Mouse (Mus musculus) embryonic facial prominence, embryonic 11.5 days (tissue): ENCODE data around the gene Sh3gl3. TPM values are rescaled to one million over a fixed set of nuclear protein-coding genes. Genes with fewer than 3 reads are reported as not detected.

Experiments used
- polyA plus RNA-seq: library from polyadenylated mRNA; unstranded; fragments of >200 nt; fragmentation: Nextera tagmentation; extraction: Ambion mirVana; gene quantifications from 2 replicates; pipeline ENCODE4 v1.2.1, GENCODE M21; 2014

Gene Sh3gl3
- polyA plus RNA-seq, 1 experiment from 2014 or later: 42.6 TPM

Other genes starting within 250 kb of the Sh3gl3 start
- gene Hdgfl3, start 239.4 kb upstream of the Sh3gl3 start, polyA plus RNA-seq: 33.9 and 35.6 TPM in 2 replicates
- gene Bnc1, start 181.5 kb upstream of the Sh3gl3 start, polyA plus RNA-seq: 4.3 and 7.0 TPM in 2 replicates
- gene Adamtsl3, start 161.9 kb downstream of the Sh3gl3 start, polyA plus RNA-seq: 0.31 and 0.63 TPM in 2 replicates